Mouse (Mus musculus): ENCODE results near the gene Glb1l3. TPM values are rescaled to one million over a fixed set of nuclear protein-coding genes. Genes with fewer than 3 reads are reported as not detected.

Glb1l3 gene
- polyA plus RNA-seq, 1 experiment from 2014 or later, result not detected

Other genes starting within 250 kb of the Glb1l3 start
- 26.0 and 35.2 TPM in 2 replicates for gene B3gat1, start 127.2 kb downstream of the Glb1l3 start, polyA plus RNA-seq (2014; fragmentation: Nextera tagmentation; extraction: Ambion mirVana)
- gene Glb1l2, start 54.4 kb downstream of the Glb1l3 start, polyA plus RNA-seq (2014; fragmentation: Nextera tagmentation; extraction: Ambion mirVana), result 2.3 and 2.9 TPM in 2 replicates
- 0.67 and 0.70 TPM in 2 replicates for gene Gm1110, start 62.2 kb upstream of the Glb1l3 start, polyA plus RNA-seq (2014; fragmentation: Nextera tagmentation; extraction: Ambion mirVana)
- gene Acad8, start 138.7 kb upstream of the Glb1l3 start, polyA plus RNA-seq (2014; fragmentation: Nextera tagmentation; extraction: Ambion mirVana), result 34.4 and 43.3 TPM in 2 replicates
- gene Thyn1, start 138.8 kb upstream of the Glb1l3 start, polyA plus RNA-seq (2014; fragmentation: Nextera tagmentation; extraction: Ambion mirVana), result 151 and 164 TPM in 2 replicates
- 77.9 and 84.4 TPM in 2 replicates for gene Vps26b, start 169.2 kb upstream of the Glb1l3 start, polyA plus RNA-seq (2014; fragmentation: Nextera tagmentation; extraction: Ambion mirVana)
- 23.8 and 23.9 TPM in 2 replicates for gene Ncapd3, start 169.3 kb upstream of the Glb1l3 start, polyA plus RNA-seq (2014; fragmentation: Nextera tagmentation; extraction: Ambion mirVana)